Mouse (Mus musculus): ENCODE data around the gene Pdk2.

The Pdk2 gene

GRCm38 (mm10) chr11:95001584-95002347, 39.4 kb downstream of the Pdk2 start:
- DNase-seq = peak; percentile 25

- peak; percentile 79 for DNase-seq
Measured at GRCm38 (mm10) chr11:95001058-95001457, 40.1 kb downstream of the Pdk2 start.

- peak; percentile 85 for DNase-seq
Measured at GRCm38 (mm10) chr11:95000548-95000947, 40.6 kb downstream of the Pdk2 start.

- peak; percentile 43 for DNase-seq
Measured at GRCm38 (mm10) chr11:95000128-95000527, 41.0 kb downstream of the Pdk2 start.

- DNase-seq = peak; percentile 98
Measured at GRCm38 (mm10) chr11:94998041-94998531, 43.1 kb downstream of the Pdk2 start.

GRCm38 (mm10) chr11:94997596-94997995, 43.6 kb downstream of the Pdk2 start:
- DNase-seq = no peak

- peak; percentile 23 for DNase-seq
Measured at GRCm38 (mm10) chr11:94996984-94997383, 44.2 kb downstream of the Pdk2 start.

- DNase-seq = no peak
Measured at GRCm38 (mm10) chr11:94996101-94996500, 45.1 kb downstream of the Pdk2 start.

GRCm38 (mm10) chr11:94994947-94995772, 46.0 kb downstream of the Pdk2 start:
- peak; percentile 32 for DNase-seq

GRCm38 (mm10) chr11:94994208-94994814, 46.8 kb downstream of the Pdk2 start:
- peak; percentile 18 for DNase-seq

- peak; percentile 73 for DNase-seq
Measured at GRCm38 (mm10) chr11:94992754-94993606, 48.2 kb downstream of the Pdk2 start.

- DNase-seq = no peak
Measured at GRCm38 (mm10) chr11:94992480-94992753, 48.7 kb downstream of the Pdk2 start.

- DNase-seq = peak; percentile 76
Measured at GRCm38 (mm10) chr11:94991641-94992479, 49.3 kb downstream of the Pdk2 start.

- DNase-seq = peak; percentile 95
Measured at GRCm38 (mm10) chr11:94990749-94991577, 50.2 kb downstream of the Pdk2 start, which contains the start of gene Ppp1r9b. Ppp1r9b (plus strand) TSS chr11:94991035.

- peak; percentile 9 for DNase-seq
Measured at GRCm38 (mm10) chr11:94990102-94990748, 50.9 kb downstream of the Pdk2 start.

GRCm38 (mm10) chr11:94989562-94990017, 51.6 kb downstream of the Pdk2 start:
- peak; percentile 87 for DNase-seq

GRCm38 (mm10) chr11:94988780-94989561, 52.2 kb downstream of the Pdk2 start:
- DNase-seq = peak; percentile 40

- DNase-seq = peak; percentile 12
Measured at GRCm38 (mm10) chr11:94987851-94988250, 53.3 kb downstream of the Pdk2 start.

GRCm38 (mm10) chr11:94987341-94987740, 53.8 kb downstream of the Pdk2 start:
- DNase-seq = peak; percentile 19

Measured in thymus, postnatal 14 days (tissue).